Mouse (Mus musculus) kidney, adult 2 months (tissue): ENCODE data around the gene Diaph2.
A peak's percentile ranks its signal among the peaks of the same experiment; 100 is the strongest.

Experiments
- CTCF ChIP-seq: fragments of 200-500 bp; conservative IDR thresholded peaks from 2 replicates; pipeline ENCODE4 v1.5.1; 2011; ENCODE audit warnings: low read depth, mild to moderate bottlenecking, control low read depth, low read length, moderate library complexity, mixed read lengths; ENCODE audit not compliant: insufficient read depth, insufficient read length
- POLR2A ChIP-seq: fragments of 200-500 bp; IDR thresholded peaks from one replicate; pipeline ENCODE4 v1.6.1; 2011; ENCODE audit warnings: low read depth, low read length, control low read depth

DNA sequence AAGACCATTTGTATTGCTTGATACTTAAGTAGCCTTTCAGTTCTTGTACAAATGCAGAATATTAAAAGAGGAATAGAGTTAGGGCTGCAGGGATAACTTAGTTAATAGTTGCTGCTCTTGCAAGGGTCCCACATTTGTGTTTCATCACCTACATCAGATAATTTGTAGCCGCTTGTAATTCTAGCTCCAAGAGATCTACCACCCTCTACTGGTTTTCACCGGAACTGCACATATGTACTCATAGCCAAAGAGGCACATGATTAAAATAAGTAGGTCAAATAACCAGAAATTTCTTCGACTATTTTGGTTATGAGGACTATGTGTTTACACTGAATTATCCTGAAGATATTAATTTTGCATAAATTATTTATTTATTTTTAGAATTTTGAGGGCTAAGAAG lies 134.9 kb downstream of the Diaph2 start:
- no peak for TF ChIP-seq POLR2A
- 0 out of 2 replicates have a peak, but pooled peaks have one; percentile 4 for TF ChIP-seq CTCF
